Mouse (Mus musculus) bone marrow, adult 2 months (tissue): ENCODE results near the gene Ms4a6c. TPM values are rescaled to one million over a fixed set of nuclear protein-coding genes. Genes with fewer than 3 reads are reported as not detected.

Experiments used
- H3K27ac ChIP-seq: fragments of 200-500 bp; 2 replicates; pipeline ENCODE4 v1.5.1; 2012; ENCODE audit warnings: low read depth, mild to moderate bottlenecking, control low read depth, inconsistent platforms, low read length; ENCODE audit not compliant: control insufficient read depth, poor library complexity, insufficient read depth
- H3K4me1 ChIP-seq: fragments of 200-500 bp; 2 replicates; pipeline ENCODE4 v1.6.1; 2011; ENCODE audit warnings: low read length; ENCODE audit not compliant: control insufficient read depth, insufficient read depth
- H3K4me3 ChIP-seq: fragments of 200-500 bp; replicated peaks from 2 replicates; pipeline ENCODE3; 2011; ENCODE audit warnings: mild to moderate bottlenecking, low read depth, low read length, control low read depth; ENCODE audit not compliant: control insufficient read depth
- CTCF ChIP-seq: fragments of 200-500 bp; IDR thresholded peaks from 2 replicates; pipeline ENCODE4 v1.5.1; 2011; ENCODE audit warnings: low read length, control low read depth; ENCODE audit not compliant: control insufficient read depth, insufficient read depth
- POLR2A ChIP-seq: fragments of 200-500 bp; IDR thresholded peaks from 2 replicates; pipeline ENCODE4 v1.6.1; 2011; ENCODE audit warnings: low read depth, mild to moderate bottlenecking, control low read depth, low read length, borderline replicate concordance; ENCODE audit not compliant: control insufficient read depth
- WGBS: fragments of 180-500 bp; shearing (Covaris S2); methylation state at CpG from one replicate; pipeline ENCODE4 v1.1.7; 2018; 5-methylcytosine and 5-hydroxymethylcytosine counted together
- polyA plus RNA-seq: library from polyadenylated mRNA; stranded (reverse); fragments of >200 nt; gene quantifications from 2 replicates; pipeline ENCODE4 v1.2.4, GENCODE M21; 2011; ENCODE audit warnings: low replicate concordance; ENCODE audit not compliant: missing spikeins, insufficient read depth, insufficient read length

The Ms4a6c gene
- polyA plus RNA-seq, 1 experiment: 36.3 TPM

- WGBS: 87% methylated on average over 3 of the region's 3 CpGs
- no peak for TF ChIP-seq CTCF
- TF ChIP-seq POLR2A: no peak
- no peak overlapping the region for H3K27ac ChIP-seq
Observed at GRCm38 (mm10) chr19:11520146-11520545, 51.0 kb downstream of the Ms4a6c start.

More at GRCm38 (mm10) chr19:11520146-11520545, 51.0 kb downstream of the Ms4a6c start:
- no peaks in the 10 kb centered on the region; the same call in 1 of the 2 replicates for H3K4me1 ChIP-seq
- H3K4me3 ChIP-seq: peak overlapping the region; percentile 16

Other genes starting within 250 kb of the Ms4a6c start
- 0.90 TPM in 1 of 2 replicates, not detected in the other for gene Ms4a12, start 236.9 kb upstream of the Ms4a6c start, polyA plus RNA-seq
- gene Ms4a1, start 203.1 kb upstream of the Ms4a6c start, polyA plus RNA-seq: 7.0 and 9.9 TPM in 2 replicates
- gene Ms4a5, start 185.5 kb upstream of the Ms4a6c start, polyA plus RNA-seq: not detected in 2 replicates
- 0.47 and 0.85 TPM in 2 replicates for gene Ms4a14, start 154.9 kb upstream of the Ms4a6c start, polyA plus RNA-seq
- 5.3 and 9.6 TPM in 2 replicates for gene Ms4a7, start 133.2 kb upstream of the Ms4a6c start, polyA plus RNA-seq
- 1.6 and 4.3 TPM in 2 replicates for gene Ms4a4a, start 93.8 kb upstream of the Ms4a6c start, polyA plus RNA-seq
- 8.4 and 16.7 TPM in 2 replicates for gene Ms4a4c, start 64.6 kb upstream of the Ms4a6c start, polyA plus RNA-seq
- gene Ms4a4b, start 25.8 kb upstream of the Ms4a6c start, polyA plus RNA-seq: 2.3 and 9.6 TPM in 2 replicates
- 2.4 and 11.9 TPM in 2 replicates for gene Gm8369, start 16.6 kb downstream of the Ms4a6c start, polyA plus RNA-seq
- 6.0 and 15.7 TPM in 2 replicates for gene Ms4a6b, start 47.1 kb downstream of the Ms4a6c start, polyA plus RNA-seq
- gene Ms4a4d, start 67.4 kb downstream of the Ms4a6c start, polyA plus RNA-seq: 2.0 and 2.8 TPM in 2 replicates
- 3.0 and 3.6 TPM in 2 replicates for gene Ms4a6d, start 135.5 kb downstream of the Ms4a6c start, polyA plus RNA-seq
- 1.3 and 3.6 TPM in 2 replicates for gene Ms4a2, start 154.4 kb downstream of the Ms4a6c start, polyA plus RNA-seq
- 51.9 and 110 TPM in 2 replicates for gene Ms4a3, start 171.5 kb downstream of the Ms4a6c start, polyA plus RNA-seq
- gene Oosp2, start 191.2 kb downstream of the Ms4a6c start, polyA plus RNA-seq: not detected in 2 replicates
- not detected in 2 replicates for gene Oosp1, start 221.8 kb downstream of the Ms4a6c start, polyA plus RNA-seq
- not detected in 2 replicates for gene Oosp3, start 227.7 kb downstream of the Ms4a6c start, polyA plus RNA-seq